Mouse (Mus musculus): ENCODE data around the gene Mgmt.

The Mgmt gene

DNA sequence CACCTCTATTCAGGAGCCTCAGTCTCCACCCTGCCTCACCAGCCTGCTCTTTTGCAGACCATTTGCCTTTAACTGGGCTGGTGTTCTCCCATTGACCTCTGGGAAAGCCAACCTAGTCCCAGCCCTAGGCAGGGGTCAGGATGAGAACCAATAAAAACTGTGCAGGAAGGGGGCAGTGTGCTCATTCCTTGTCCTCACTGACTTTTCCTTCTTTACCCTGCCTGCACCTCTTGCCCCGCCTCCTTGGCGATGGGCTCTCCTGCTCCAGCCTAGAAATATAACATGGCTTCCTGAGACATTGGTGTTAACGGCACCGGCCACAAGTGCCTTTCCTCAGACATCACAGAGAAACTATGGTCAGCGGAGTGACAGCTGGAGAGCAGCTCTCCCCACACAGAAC is 161.7 kb downstream of the Mgmt start:
- DNase-seq (ENCODE audit: low read depth, low spot score), result no peak

DNA sequence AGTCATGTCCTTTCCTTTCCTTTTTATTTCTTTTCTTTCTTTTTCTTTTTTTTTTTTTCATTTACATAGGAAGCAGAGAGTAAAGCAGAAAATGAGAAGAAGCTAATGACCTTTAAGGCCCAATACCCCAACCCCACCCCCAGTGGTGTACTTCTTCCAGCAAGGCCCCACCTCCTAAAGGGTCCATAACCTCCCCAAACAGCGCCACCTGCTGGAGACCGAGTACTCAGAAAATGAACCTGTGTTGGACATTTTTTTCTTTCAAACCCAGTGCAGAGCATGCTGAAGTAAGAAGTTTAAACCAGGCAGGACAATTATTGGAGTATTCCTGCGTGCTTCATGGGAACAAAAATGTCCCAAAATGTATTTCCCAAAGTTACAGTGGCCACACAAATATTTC is 166.1 kb downstream of the Mgmt start:
- DNase-seq (ENCODE audit: low read depth, low spot score), result peak; percentile 20

DNA sequence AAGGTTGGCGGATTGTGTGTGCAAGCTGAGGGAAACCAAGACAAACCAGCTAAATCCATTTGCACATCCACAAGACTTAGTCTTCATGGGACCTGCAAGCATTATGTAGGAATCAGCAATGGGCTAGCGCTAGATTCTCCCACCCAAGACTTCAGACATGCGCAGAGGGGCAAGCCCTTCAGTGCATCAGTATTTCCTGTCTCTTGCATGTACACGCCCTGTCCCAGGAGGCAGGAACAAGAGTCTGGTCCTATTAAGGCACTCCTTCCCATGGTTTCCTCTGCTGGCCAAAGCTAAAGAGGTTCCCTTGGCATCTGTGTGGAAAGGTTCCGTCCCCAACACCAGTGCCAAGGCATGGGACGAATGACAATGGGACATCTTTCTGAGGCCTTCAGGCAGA is 166.7 kb downstream of the Mgmt start:
- no peak for DNase-seq (ENCODE audit: low read depth, low spot score)

DNA sequence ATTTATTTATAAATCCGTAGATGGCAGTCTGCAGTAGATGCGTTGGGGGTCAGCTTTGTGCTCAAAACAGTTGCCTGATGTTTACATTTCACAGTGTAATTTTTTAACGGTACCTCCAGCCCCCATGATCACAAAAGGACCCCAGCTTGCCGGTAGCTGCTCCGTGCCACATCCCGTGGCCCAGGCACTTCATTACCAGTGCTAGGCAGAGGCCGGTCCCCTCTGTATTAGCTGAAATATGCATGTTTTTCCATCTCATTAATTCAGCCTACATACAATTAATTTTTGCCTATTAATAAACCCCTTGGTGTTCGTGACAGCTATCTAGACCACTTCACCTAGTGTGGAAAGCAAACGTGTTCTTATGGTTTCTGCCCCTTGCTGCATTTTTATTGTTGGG is 169.8 kb downstream of the Mgmt start:
- DNase-seq (ENCODE audit: low read depth, low spot score), result no peak

DNA sequence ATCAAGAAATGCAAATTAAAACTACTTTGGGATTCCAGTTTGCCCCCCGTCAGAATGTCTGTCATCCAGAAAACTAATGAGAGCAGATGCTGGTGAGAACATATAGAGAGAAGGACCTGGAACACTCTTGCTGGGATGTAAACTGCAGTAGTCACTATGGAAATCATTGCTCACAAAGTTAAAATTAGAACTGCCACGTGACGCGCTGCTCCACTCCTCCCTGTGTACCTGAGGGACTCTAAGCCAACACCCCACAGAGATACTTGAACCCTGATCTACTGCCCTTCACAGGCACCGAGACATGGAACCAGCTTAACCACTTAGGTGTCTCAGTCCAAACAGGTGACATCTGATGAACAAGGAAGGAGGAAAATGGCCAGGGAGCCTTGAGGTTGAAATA is 171.0 kb downstream of the Mgmt start:
- DNase-seq (ENCODE audit: low read depth, low spot score), result no peak

DNA sequence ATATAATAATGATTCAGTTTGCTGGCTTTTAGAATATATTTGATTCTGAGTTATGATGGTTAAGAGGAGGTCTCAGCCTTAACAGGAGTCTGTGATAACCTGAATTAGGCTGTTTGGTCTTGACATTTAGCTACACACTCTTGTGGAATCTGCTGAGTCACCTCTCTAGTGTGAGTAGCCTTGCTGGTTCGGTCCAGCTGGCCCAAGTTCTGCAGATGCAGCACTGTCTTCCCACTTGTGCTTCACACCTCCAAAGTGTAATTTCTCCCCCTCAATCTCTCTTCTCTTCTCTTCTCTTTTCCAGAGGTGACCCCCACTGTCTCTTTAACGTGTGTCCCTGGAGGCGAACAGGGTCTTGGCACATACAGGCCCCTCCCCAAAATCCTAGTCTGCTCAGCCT is 171.8 kb downstream of the Mgmt start:
- no peak for DNase-seq (ENCODE audit: low read depth, low spot score)

DNA sequence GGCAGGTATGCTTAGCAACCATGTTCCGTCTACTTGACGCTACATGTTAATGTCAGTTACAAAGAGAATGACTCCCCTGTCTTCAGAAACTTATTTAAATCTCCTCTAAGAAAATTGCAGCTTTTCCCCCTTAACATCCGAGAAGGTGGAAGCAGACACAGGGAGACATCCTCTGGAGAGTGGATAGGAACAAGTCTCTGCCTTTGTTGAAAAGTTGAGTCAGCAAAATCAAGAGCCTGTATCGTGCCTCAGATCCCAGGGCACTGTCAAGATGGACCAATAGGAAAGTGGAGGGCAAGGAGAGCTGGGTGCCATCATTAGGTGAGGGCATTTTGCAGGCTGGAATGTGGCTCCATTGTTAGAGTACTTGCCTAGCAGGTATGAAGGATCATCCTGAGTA is 172.6 kb downstream of the Mgmt start:
- no peak for DNase-seq (ENCODE audit: low read depth, low spot score)

DNA sequence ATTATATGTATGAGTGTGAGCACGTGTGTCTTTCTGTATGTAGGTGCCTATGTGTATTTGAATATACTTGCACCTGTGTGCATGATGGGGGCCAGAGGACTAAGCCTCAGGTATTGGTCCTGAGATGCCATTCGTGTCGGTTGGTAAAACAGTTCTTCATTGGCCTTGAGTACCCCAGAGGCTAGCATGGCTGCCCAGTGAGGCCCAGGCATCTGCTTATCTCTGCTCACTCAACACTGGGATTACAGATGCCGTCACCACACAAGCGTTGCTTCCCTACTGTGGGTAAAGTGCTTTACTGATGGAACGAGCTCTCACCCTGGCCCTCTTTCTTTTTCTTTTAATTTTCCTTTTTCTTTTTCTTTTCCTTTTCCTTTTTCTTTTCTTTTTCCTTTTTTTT is 173.3 kb downstream of the Mgmt start:
- DNase-seq (ENCODE audit: low read depth, low spot score), result no peak

DNA sequence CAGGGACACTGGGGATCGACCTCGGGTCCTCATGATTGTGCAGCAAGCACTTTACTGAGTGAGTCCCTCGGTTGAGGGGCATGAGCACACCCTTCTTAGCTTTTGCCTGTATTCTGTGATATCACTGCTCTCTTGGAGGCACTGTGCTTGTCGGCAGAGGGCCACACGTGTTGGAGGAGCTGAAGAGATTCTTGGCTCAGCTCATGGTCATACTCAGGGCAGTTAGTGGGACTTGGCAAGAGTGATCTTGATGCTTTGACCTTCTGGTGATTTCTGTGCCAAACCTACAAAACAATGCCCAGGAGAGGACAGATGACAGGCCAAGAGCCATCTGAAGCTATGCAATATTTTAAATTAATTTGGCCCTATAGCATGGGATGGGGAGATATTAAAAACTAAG is 174.4 kb downstream of the Mgmt start:
- no peak for DNase-seq (ENCODE audit: low read depth, low spot score)

DNA sequence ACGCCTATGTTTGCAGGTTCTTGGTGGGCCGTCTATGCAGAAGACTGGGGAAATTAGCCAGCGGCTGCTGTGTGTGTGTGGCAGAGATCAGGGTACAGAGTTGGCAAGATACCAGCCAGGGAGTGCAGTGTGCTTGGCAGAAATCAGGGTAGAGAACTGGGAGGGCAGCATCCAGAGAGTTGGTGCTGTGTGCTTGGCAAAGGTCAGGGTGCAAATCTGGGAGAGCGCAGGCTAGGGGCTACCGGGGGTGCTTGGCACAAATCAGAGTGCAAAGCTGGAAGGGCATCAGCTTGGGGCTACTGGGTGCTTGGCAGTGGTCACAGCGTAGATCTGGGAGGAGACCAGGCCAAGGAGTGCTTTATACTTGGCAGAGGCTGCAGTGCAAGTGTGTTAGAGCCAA is 175.4 kb downstream of the Mgmt start:
- no peak for DNase-seq (ENCODE audit: low read depth, low spot score)

DNA sequence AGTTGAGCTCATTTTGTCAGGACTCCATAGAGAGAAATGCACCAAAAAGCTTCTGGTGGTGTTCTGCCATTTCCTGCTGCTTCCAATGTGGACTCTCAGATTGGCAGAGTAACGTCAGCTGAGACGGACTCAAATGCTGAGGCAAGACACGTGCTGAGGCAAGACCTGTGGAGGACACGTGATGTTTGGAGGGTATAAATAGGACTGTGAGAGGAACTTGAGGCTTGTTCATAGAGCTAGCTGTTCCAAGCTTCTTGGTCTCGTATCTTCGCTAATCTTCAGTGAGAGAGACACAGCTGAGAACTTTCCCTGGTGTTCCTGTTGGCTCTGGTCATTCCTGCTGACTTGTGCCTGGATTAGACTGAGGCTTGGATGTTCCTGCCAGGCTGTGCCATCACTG is 176.9 kb downstream of the Mgmt start:
- DNase-seq (ENCODE audit: low read depth, low spot score), result no peak

DNA sequence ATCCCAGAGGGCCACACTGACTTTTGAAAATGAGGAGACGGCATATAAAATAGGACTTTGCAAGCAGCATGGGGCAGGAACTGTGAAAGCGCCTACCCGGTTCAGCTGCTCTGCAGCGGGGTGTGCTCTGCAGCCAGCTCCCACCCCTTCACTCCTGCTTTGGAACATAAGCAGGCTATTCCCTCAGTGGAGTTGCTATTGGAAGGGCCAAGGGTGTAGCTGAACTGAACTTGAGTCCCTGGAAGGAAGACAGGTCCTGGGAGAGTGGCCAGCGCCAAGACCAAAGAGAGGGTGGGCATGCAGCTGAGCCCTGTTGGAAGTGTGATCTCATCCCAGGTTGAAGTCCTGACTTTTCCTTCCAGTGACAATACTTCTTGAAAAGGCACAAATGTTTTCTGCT is 179.5 kb downstream of the Mgmt start:
- DNase-seq (ENCODE audit: low read depth, low spot score), result no peak

DNA sequence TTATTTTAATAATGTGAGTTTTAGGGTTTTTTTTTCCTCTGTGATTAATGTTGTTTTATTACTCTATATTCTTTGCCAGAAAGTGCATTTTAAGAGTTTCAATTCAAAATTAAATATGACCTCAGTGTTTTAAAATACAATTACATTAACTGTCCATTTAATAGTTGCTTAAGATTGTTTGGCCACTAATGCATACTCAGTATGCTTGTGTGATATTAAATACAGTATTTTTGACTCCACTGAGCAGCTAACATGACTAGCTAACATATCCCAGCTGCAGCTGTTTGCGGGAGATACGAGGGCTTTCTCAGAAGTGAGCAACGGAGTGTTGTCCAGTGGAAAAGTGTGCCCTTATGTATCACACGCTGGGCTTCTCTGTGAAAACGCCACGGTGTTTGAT is 179.9 kb downstream of the Mgmt start:
- no peak for DNase-seq (ENCODE audit: low read depth, low spot score)

DNA sequence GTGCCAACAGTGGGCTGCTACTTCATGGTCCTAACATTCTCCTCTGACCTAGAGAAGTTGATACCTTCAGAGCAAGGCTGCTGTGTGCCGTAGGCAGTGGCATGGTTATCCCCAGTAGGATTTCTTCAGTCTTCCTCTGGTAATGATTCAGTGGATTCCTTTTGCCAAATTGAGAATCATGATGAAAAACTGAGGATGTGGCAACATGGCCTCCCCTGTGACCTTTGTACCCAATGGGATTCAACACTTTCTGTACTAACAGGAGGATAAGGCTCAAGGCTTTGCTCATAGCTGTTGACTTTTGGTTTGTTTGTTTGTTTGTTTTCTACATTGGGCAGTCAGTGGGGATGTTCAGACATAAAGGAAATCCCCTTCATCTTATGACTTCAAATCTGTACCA is 180.9 kb downstream of the Mgmt start:
- DNase-seq (ENCODE audit: low read depth, low spot score), result no peak

DNA sequence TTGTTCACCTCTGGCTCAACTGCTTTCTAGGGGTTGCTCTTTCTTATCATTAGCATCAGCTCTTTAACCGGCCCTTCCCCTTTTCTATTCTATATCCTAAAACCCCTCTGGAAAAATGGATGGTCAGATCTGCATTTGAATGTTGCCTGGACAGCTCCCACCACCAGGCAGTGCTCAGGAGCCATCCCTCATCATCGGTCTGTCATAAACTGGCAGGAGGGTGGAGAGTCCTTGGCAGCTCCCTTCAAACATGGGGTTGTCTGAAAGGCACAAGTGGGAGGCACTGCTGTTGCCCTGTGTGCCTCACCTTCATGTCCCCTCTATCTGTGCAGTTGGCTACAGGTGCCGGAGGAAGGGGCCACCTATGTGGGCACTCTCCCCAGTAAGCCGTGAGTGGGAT is 185.8 kb downstream of the Mgmt start:
- no peak for DNase-seq (ENCODE audit: low read depth, low spot score)

DNA sequence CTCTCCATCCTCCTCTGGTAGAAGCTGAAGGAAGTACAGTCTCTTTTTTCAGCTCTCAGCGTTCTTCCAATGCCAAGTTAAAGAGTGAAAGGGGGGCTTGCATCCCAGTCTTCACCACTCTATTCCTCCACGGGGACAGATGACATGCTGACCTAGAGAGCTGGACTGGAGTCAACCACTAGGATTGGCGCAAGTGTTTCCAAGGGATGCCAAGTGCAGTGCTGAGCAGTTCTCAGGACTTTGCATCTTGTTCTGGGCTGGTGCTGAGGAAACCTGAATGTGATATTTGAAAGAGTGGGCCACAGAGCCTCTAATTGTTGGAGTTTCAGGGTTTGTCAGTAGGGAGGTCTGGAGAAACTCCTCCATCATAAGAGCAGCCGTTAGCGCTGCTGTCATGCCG is 187.8 kb downstream of the Mgmt start:
- no peak for DNase-seq (ENCODE audit: low read depth, low spot score)

DNA sequence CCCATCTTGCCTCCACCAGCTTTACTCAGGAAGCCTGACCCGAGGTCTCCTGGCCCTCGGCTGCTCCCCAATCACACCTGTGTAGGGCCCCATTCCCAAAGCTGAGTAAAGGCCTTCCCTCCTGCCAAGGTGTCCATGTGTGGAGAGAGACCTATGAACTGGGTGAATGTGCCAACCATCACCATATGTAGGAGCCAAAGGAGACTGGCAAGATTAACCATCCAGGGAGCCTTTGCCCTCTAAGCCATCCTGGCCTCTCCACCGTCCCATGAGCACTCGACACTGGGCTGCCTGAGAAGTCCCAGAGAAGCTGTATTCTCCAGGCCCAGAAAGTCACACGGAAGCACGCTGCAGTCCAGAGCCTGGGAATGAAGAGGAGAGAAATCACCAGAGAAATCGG is 190.2 kb downstream of the Mgmt start:
- no peak for DNase-seq (ENCODE audit: low read depth, low spot score)

DNA sequence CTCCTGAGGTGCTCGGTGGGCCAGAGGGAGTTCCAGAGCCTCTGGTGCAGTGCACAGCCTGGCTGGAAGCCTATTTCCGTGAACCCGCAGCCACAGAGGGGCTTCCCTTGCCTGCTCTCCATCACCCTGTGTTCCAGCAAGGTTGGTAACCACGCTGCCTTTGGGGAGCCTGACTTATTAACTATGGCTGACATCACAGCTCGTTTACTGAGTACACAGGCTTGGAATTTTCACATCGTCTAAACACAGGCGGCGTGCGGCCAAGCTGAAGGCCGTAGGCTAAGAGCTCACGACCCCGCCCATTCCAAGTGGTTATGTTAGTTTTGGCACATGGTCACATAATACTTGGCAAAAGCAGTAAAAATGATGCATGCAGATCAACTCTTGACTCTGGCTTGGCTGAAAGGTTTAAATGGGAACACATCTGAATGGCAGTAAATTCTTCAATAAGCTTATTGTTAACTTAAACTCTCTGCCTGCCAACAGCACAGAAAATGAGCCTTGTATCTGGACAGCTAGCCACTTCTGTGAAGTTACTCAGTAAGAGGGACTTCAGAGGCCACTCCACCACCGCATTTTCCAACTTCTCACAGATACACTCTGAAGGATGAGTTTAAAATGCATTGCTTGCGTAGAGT is 191.7 kb downstream of the Mgmt start:
- no peak for DNase-seq (ENCODE audit: low read depth, low spot score)

DNA sequence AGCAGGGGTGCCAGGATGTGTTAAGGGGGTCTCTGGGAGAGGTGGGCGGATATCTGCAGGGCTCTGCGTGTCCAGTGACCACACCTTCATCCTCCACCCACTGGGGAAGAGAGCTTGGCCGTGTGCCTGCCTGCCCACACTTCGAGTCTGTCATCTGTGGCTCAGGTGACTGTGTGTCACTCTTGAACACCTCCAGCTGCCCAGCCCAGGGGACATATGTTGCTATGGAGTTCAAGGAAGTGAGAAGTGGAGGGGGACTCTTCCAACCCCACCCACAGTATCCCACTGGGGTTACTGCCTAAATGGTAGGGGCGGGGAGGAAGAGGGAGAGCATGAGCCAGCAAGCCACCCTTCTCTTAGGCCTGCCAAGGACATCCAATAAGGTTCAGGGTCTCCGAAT is 192.7 kb downstream of the Mgmt start:
- no peak for DNase-seq (ENCODE audit: low read depth, low spot score)

DNA sequence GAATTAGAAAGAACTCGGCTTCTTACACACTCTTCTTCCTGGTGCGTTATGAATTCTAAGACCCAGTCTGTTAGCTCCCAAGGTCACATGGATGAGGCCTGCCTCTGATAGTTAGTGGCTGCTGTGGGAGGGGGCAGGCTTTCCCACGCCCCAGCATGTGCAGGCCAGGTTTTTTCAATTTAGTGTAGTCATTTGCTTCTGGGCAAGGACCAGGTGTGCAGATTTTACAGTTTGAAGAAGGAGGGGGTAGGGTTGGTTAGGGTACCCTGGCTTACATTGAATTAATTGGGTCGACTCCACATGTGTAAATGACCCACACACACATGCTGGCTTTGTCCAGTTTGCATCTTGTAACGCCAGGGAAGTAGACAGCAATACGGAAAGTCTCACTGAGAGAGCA is 193.7 kb downstream of the Mgmt start:
- no peak for DNase-seq (ENCODE audit: low read depth, low spot score)

DNA sequence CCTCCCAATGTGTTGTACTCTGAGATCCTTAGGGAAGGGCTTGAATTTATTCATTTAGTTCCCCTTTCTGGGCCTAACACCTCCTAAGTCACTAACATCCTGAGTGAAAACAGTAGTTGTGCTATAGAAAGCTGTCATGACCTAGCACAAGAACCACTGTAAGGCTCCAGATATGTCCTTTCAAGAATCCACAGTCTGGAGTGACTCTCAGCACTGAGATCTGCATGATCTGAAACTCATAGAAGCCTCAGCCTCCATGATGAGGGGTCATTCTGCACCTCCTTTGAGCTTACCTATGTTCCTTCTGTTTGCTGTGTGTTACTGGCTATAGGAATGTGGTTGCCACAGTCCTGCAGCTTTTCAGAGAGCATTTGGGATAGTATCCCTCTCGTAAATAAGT is 200.1 kb downstream of the Mgmt start:
- no peak for DNase-seq (ENCODE audit: low read depth, low spot score)

DNA sequence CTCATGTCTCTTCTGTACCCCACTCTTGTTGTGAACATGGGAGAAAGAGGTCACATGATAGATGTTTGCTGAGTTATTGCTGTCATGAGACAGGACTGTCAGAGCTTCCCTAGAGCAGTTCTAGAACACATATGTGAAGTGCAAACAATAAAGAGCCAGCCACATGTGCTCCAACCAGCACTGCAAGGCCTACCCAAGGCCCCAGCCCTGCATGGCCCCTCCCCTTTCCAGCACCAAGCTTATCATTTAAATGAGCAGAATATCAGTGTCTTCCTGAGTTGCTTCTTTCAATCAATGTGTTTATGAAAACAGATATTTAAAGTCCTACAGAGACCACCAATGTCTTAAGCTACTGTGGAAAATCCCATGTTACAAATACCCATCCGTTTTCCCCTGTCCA is 201.3 kb downstream of the Mgmt start:
- DNase-seq (ENCODE audit: low read depth, low spot score), result no peak

DNA sequence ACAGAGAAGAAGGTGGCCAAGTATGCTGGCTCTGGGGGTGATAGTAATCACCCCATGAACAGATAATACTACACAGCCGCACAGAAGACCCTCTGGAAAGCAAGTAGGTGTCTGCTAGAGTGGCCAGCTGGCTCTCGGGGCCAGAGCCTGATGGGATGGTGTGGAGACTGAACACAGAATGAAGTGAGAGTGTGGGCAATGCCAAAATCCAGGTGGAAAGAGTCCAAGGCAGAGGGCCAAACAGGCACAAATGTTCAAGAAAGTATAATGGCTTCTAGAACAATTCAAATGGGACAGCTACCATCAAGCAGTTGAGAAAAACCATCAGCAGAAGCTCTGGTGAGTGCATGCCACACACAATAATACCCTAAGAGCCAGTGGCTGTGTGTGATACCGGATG is 205.4 kb downstream of the Mgmt start:
- no peak for DNase-seq (ENCODE audit: low read depth, low spot score)

DNA sequence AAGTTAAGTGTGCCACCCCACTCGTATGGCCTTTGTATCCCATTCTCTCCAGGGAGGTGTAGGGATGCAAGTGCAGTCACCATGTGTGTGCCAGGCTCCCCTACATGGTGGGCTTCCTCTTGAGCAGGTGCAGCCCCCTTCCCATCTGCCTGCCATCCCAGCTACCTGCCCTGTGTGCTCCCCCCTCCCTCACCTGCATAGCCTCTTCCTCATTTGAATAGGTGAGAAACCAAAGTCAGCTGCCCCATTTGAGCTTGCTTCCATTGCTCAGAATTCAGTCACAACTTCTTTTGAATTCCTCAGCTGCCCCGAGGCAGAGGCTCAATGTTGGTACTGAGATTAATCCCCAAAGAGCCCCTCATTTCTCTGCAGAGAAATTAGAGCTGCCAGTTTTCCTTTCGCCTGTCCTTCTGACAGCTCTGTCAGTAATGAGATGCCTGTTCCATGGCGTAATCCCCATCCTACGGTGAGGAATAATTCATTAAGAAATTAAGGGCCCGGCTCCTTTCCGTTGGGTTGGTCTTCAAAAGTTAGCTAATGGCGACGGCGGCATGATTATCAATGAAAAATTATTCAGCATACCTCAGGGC is 208.3 kb downstream of the Mgmt start:
- no peak for DNase-seq (ENCODE audit: low read depth, low spot score)

Data from CD4-positive, CD25-positive, alpha-beta regulatory T cell, adult 2 months (primary cell).